Mouse (Mus musculus) heart, postnatal 25 days (tissue): ENCODE data around the gene Gm17416. TPM values are rescaled to one million over a fixed set of nuclear protein-coding genes. Genes with fewer than 3 reads are reported as not detected.

Experiments used
- DNase-seq: peaks from one replicate; pipeline ENCODE4 v3.0.0; 2022; ENCODE audit warnings: low spot score
- intact Hi-C: fragments of 180-260 bp; cut with DNase I; formaldehyde crosslinking; loops from one replicate; pipeline ENCODE4 v1.15.1; 2025
- total RNA-seq, 2 experiments: library from RNA; stranded (reverse); gene quantifications; 2 replicates each; pipeline ENCODE4 v1.2.3; 2021

Gm17416 gene
- total RNA-seq, result not detected

GRCm38 (mm10) chr2:152569038-152569437 is at the start of gene Gm17416:
Gene Gm17416 (plus strand): TSS chr2:152569338.
- intact Hi-C loops, result no loop called here
- DNase-seq, result no peak

- intact Hi-C loops, result no loop called here
- DNase-seq, result no peak
Observed at GRCm38 (mm10) chr2:152539944-152540710, 29.0 kb upstream of the Gm17416 start, which contains the start of gene Defb29. Gene Defb29 (minus strand): TSS chr2:152540098.

GRCm38 (mm10) chr2:152541979-152542378 is 27.2 kb upstream of the Gm17416 start:
- intact Hi-C loops, result no loop called here
- no peak for DNase-seq

GRCm38 (mm10) chr2:152542897-152543296 is 26.2 kb upstream of the Gm17416 start:
- intact Hi-C loops, result no loop called here
- DNase-seq, result no peak

GRCm38 (mm10) chr2:152543478-152543877 is 25.7 kb upstream of the Gm17416 start:
- no peak for DNase-seq
- intact Hi-C loops, result no loop called here

GRCm38 (mm10) chr2:152544691-152545090 is 24.4 kb upstream of the Gm17416 start:
- DNase-seq, result no peak
- intact Hi-C loops, result no loop called here

DNA sequence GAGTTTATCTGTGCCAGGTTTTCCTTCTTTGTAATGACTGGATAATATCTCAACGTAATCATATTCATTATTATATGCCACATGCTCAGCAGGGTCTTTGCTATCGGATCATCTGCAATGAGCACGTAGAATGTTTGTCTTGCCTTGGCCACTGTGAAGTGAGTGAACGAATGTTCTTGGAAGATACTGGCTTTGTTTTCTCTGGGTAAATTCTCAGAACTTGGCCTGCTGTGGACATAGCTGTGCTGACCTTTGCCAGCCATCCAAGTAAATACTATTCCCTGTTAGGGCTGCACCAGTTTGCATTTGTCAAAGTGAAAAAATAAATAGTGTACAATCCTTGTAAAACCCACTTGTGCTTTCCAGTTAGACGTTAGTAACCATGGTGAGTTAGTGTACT is 21.0 kb upstream of the Gm17416 start:
- DNase-seq, result no peak
- intact Hi-C loops, result no loop called here

DNA sequence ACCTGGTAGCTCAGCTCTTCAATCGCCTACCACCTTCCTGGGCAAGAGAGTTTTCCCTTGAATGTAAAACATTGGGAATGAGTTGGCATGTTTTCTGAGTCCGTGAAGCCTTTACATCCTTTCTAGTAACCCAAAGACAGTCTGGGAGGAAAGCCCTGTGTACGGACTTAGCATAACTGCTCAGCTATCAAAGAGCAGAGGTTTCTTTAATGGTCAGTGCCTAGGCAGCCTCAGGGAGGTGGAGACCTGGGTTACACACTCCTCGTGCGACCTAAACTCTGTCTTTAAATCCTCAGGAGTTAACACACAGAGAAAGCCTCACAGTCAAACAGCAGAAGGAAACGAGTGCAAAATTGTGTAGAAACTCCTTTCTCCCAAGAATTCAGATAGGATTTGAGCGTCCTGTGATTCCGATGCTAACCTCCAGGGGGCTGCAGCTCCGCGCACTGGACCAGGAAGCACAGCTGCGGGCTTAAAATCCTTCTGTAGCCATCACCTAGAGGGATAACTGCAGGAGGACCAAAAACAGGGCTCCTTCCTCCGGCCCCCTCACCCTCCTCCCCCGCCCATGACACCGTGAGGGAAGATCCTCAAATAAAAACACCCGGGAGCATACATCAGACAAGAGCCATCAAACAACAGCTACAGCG is 15.2 kb upstream of the Gm17416 start:
- no peak for DNase-seq
- intact Hi-C loops, result loop anchor here (5.0 kb wide), 1 partner anchor 103 kb away; no protein-coding TSS in a partner anchor

DNA sequence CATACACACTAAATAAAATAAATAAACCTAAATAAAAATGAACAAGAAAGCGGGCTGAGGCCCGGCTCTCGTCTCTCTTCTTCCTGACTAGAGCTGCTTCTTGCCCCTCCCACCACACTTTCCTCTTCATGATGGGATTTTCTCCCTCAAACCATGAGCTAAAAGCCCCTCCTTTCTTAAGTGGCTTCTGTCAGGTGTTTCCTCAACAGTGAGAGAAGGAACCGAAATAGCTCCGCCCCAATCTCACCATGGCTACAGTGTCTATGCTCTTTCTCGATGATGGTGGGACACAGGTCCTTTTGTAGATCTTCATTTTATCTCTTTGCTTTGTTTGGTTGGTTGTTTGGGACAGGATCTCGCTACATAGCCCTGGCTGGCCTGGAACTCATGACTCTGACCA is 12.5 kb upstream of the Gm17416 start:
- intact Hi-C loops, result loop anchor here (5.0 kb wide), 1 partner anchor 46 kb away; the partner anchor contains the start of gene Defb36
- no peak for DNase-seq

DNA sequence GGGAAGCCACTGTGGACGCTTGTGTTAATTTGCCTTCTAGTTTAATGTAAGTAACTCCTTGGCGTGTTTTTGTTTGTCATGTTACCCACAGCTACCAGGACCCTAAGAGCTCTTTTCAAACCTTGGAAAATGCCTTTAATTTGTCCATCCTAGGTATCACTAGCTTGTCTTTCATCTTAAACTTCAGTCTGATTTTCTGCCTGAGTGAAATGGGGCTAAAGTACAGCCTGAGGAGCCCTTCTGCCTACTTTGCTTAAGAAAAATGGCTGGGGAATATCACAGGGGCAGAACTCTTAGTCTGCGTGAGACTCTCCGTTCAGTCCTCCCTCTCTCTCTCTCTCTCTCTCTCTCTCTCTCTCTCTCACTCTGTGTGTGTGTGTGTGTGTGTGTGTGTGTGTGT is 743 bp downstream of the Gm17416 start:
- no peak for DNase-seq
- intact Hi-C loops, result no loop called here

DNA sequence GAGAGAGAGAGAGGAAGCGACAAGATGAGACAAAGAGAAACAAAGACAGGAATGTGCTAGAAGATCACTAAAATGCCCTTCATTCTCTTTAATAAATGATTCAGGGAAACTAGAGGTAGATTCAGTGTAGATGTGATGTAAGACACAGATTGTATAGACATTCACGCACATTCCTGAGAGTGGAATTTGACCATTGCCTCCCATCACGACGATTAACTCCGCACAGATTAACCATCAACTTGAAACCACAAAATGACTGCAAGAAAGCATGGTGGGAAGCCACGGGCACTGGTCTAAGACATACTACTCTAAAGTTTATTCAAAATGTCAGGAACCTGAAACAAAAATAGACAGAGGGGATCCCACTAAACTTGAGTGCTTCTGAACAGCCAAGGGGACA is 1.2 kb downstream of the Gm17416 start:
- DNase-seq, result no peak
- intact Hi-C loops, result no loop called here

GRCm38 (mm10) chr2:152572114-152572794 is 3.1 kb downstream of the Gm17416 start, which contains the start of gene Defb21:
Gene Defb21 (plus strand): TSS chr2:152572744.
- intact Hi-C loops, result no loop called here
- no peak for DNase-seq

GRCm38 (mm10) chr2:152573484-152573883 is 4.3 kb downstream of the Gm17416 start:
- intact Hi-C loops, result no loop called here
- DNase-seq, result peak; percentile 7

- no peak for DNase-seq
- intact Hi-C loops, result no loop called here
Observed at GRCm38 (mm10) chr2:152580107-152580506, 11.0 kb downstream of the Gm17416 start, which contains the start of gene Defb19. Gene Defb19 (minus strand): TSS chr2:152580312.

- intact Hi-C loops, result no loop called here
- no peak for DNase-seq
Observed at GRCm38 (mm10) chr2:152580612-152581011, 11.5 kb downstream of the Gm17416 start.

DNA sequence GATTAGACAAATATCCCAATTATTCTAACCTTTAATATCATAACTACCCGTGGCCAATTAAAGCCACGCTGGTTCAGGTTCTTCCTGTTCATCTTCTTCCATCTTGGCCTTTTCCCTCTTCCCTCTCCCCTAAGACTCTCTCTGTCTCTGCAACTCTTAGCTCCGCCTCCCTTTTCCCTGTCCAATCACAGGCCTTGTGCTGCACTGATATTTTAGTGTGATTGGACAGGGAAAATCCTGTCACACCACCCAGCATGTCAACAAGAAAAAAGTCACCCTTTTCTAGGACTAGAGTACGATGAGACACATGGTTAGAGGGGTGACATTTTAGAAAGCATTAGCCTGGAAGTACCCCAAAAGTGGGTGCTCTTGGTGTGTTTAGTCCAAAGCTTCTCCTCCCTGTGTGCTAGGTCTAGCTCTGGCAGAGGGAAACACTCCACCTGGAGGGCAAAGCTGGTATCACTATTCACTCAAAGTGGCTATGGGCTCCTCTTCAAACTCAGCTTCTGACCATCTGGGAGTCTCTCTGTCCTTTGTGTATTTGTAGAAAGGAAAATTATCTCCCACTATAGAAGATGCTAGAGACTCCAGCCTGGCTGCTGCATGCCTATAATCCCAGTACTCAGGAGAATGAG is 17.9 kb downstream of the Gm17416 start:
- intact Hi-C loops, result loop anchor here (5.0 kb wide), 1 partner anchor 135 kb away; no protein-coding TSS in a partner anchor
- DNase-seq, result no peak

DNA sequence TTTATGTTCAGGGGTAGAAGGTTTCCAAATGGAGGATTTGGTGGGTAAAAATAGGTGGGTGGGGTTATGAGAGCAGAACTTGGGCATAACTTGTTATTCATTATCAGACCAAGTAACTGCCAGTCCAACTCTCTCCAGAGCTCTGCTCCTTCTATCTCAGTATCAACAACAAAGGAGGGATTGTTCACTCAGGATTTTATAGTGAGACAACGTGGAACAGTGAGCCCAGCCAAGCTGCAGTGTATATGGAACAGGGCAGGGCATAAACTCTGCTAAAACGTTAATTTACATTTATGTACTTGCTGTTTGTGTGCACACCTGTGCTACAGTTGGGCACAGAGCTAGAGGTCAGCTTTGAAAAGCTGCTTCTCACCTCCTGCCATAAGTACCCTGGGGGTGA is 19.3 kb downstream of the Gm17416 start:
- DNase-seq, result no peak
- intact Hi-C loops, result loop anchor here (5.0 kb wide), 1 partner anchor 136 kb away; no protein-coding TSS in a partner anchor

GRCm38 (mm10) chr2:152589021-152589420 is 19.9 kb downstream of the Gm17416 start:
- DNase-seq, result no peak
- intact Hi-C loops, result loop anchor here (5.0 kb wide), 1 partner anchor 137 kb away; no protein-coding TSS in a partner anchor

- DNase-seq, result no peak
- intact Hi-C loops, result no loop called here
Observed at GRCm38 (mm10) chr2:152599299-152599698, 30.2 kb downstream of the Gm17416 start, which contains the start of gene Defb45. Gene Defb45 (minus strand): TSS chr2:152599399.

- intact Hi-C loops, result loop anchor here (5.0 kb wide), 1 partner anchor 43 kb away; no protein-coding TSS in a partner anchor
- DNase-seq, result no peak
Observed at GRCm38 (mm10) chr2:152600076-152600475, 30.9 kb downstream of the Gm17416 start.
